Mouse (Mus musculus) forebrain, embryonic 16.5 days (tissue): ENCODE measurements around the gene Gm21976. TPM values are rescaled to one million over a fixed set of nuclear protein-coding genes. Genes with fewer than 3 reads are reported as not detected.
A peak's percentile ranks its signal among the peaks of the same experiment; 100 is the strongest.

Experiments used
- ATAC-seq: fragments of 200-750 bp; cut with Nextera tagmentation; 2 replicates; pipeline ENCODE4 v1.8.0; 2017; ENCODE audit warnings: mild to moderate bottlenecking, moderate library complexity
- H3K27ac ChIP-seq: fragments of 300-500 bp; sonication (generic); 2 replicates; pipeline ENCODE4 v1.5.1; 2014; ENCODE audit warnings: low read length, control low read depth
- H3K27me3 ChIP-seq: fragments of 300-500 bp; sonication (generic); replicated peaks from 2 replicates; pipeline ENCODE4 v1.6.1; 2014; ENCODE audit warnings: low read length; ENCODE audit not compliant: control insufficient read depth, insufficient read depth
- H3K36me3 ChIP-seq: fragments of 300-500 bp; sonication (generic); 2 replicates; pipeline ENCODE4 v1.6.1; 2014; ENCODE audit not compliant: control insufficient read depth, insufficient read depth
- H3K4me1 ChIP-seq: fragments of 300-500 bp; sonication (generic); replicated peaks from 2 replicates; pipeline ENCODE4 v1.6.1; 2014; ENCODE audit warnings: low read length; ENCODE audit not compliant: control insufficient read depth, insufficient read depth
- H3K4me2 ChIP-seq: fragments of 300-500 bp; sonication (generic); 2 replicates; pipeline ENCODE4 v1.6.1; 2014; ENCODE audit warnings: mild to moderate bottlenecking, low read length, control low read depth
- H3K4me3 ChIP-seq: fragments of 300-500 bp; sonication (generic); replicated peaks from 2 replicates; pipeline ENCODE4 v1.5.1; 2014; ENCODE audit warnings: mild to moderate bottlenecking, low read length, control low read depth
- H3K9ac ChIP-seq: fragments of 300-500 bp; sonication (generic); replicated peaks from 2 replicates; pipeline ENCODE4 v1.6.1; 2014; ENCODE audit warnings: low read depth, low read length, control low read depth
- H3K9me3 ChIP-seq: fragments of 300-500 bp; sonication (generic); 2 replicates; pipeline ENCODE4 v1.6.1; 2016; ENCODE audit warnings: low read length; ENCODE audit not compliant: control insufficient read depth
- WGBS: fragments of 180-500 bp; shearing (Covaris S2); extraction: QIAGEN DNeasy Blood & Tissue Kit; methylation state at CpG from one replicate; pipeline ENCODE4 v1.1.7; 2014; 5-methylcytosine and 5-hydroxymethylcytosine counted together
- polyA plus RNA-seq: library from polyadenylated mRNA; unstranded; fragments of >200 nt; fragmentation: Nextera tagmentation; extraction: Ambion mirVana; gene quantifications from 2 replicates; pipeline ENCODE4 v1.2.1, GENCODE M21; 2015

Gene Gm21976
- polyA plus RNA-seq, 1 experiment from 2014 or later, result not detected

DNA sequence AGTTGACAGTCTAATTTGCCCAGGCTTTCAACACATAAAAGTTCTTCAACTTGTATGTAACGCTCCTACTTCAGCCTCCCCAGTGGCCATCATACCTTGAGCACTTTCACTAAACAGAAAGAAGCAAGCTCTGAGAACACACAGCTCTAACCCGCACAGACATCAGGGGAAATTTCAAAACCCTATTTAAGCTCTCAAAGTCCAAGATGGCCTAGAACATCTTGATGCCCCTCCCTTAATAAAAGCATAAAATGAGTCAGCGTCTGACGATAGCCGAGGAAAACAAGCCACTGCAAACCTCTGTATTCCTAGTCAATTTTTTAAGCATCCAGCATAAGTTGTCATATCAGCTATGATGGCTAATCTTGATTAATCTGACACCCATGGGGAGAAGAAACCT lies 31.9 kb downstream of the Gm21976 start:
- Histone ChIP-seq H3K4me2 (no peak overlapping the region), H3K4me3 (no peak overlapping the region), H3K27ac (no peak overlapping the region), H3K9me3 (no peaks in the 10 kb centered on the region), H3K4me1 (peaks cover 14% of the 10 kb centered on the region), H3K36me3 (peaks cover 32% of the 10 kb centered on the region), H3K9ac (no peak overlapping the region), H3K27me3 (no peaks in the 10 kb centered on the region)
- no peak for ATAC-seq
- 96% methylated on average over 5 of the region's 5 CpGs for WGBS

DNA sequence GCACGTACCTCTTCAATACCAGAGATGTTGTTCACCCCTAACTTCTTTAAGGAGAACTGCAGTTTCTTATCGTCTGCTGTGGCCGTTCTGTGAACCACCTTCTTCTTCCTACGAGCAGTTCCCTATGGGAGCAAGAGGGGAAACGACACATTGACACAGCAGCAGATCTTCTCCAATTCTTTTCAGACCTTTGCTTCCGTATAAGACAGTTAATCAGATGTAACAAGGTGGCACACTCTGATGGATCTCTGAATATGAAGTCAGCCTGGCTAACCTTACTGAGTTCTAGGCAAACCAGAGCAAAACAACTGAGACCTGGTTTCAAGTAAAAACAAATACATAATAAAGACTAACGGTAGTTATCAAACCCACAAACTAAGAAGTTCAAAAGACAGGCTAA lies 33.9 kb downstream of the Gm21976 start:
- no peak for ATAC-seq
- peaks cover 13% of the 10 kb centered on the region for H3K4me1 ChIP-seq
- H3K4me2 ChIP-seq, result no peak overlapping the region
- WGBS, result 82% methylated on average over 7 of the region's 7 CpGs
- H3K36me3 ChIP-seq, result peaks cover 32% of the 10 kb centered on the region
- no peaks in the 10 kb centered on the region for H3K27me3 ChIP-seq
- no peak overlapping the region for H3K4me3 ChIP-seq
- H3K9me3 ChIP-seq, result no peaks in the 10 kb centered on the region
- no peak overlapping the region for H3K9ac ChIP-seq
- no peak overlapping the region for H3K27ac ChIP-seq

DNA sequence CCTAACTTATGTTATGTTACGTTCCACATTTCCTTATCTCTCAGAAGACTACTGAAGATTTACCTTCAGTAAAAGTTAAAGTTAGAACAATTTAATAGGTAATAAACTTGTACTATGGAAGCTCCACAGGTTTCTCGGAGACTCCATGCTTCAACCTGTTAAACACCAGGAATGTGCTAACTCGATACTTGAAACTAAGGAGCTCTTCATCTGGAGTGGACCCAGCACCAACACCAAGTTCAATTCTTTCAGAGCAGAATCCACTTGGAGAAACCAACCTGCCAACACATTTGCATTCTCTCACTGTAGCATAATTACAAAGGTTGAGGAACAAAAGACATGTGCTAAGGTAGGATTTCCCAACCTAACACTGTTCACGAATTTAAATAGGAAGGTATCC lies 35.4 kb downstream of the Gm21976 start:
- WGBS, result 72% methylated on average over 4 of the region's 4 CpGs
- peaks cover 24% of the 10 kb centered on the region for H3K36me3 ChIP-seq
- peak overlapping the region; percentile 14 for H3K4me2 ChIP-seq
- H3K9me3 ChIP-seq, result no peaks in the 10 kb centered on the region
- H3K27ac ChIP-seq, result no peak overlapping the region
- no peaks in the 10 kb centered on the region for H3K27me3 ChIP-seq
- ATAC-seq, result no peak
- H3K4me1 ChIP-seq, result peaks cover 13% of the 10 kb centered on the region
- H3K4me3 ChIP-seq, result no peak overlapping the region
- H3K9ac ChIP-seq, result no peak overlapping the region

DNA sequence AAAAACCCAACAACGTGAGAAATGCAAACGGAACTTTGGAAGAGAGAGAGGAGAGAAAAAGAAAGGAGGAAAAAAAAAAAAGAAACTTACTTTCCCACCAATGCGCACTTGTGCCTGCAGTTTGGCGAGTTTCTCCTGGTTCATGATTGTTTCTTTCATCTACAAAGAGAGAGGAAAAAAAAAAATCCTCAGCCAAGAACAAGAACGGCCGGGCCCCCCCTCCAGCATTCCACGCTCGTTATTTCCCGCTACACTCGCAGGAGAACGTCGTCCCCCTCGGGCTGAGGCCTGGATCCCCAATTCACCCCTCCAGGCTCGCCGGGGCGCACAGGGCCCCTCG lies 36.4 kb downstream of the Gm21976 start:
- no peak for ATAC-seq
- H3K27me3 ChIP-seq, result no peaks in the 10 kb centered on the region
- no peaks in the 10 kb centered on the region for H3K9me3 ChIP-seq
- WGBS, result under 1% methylated on average over 15 of the region's 17 CpGs
- H3K4me1 ChIP-seq, result peaks cover 13% of the 10 kb centered on the region
- H3K4me2 ChIP-seq, result peak overlapping the region; percentile 72
- peaks cover 16% of the 10 kb centered on the region; the same call in 1 of the 2 replicates for H3K36me3 ChIP-seq
- peak overlapping the region; percentile 82 for H3K9ac ChIP-seq
- H3K27ac ChIP-seq, result peak overlapping the region; percentile 83
- H3K4me3 ChIP-seq, result peak overlapping the region; percentile 82

DNA sequence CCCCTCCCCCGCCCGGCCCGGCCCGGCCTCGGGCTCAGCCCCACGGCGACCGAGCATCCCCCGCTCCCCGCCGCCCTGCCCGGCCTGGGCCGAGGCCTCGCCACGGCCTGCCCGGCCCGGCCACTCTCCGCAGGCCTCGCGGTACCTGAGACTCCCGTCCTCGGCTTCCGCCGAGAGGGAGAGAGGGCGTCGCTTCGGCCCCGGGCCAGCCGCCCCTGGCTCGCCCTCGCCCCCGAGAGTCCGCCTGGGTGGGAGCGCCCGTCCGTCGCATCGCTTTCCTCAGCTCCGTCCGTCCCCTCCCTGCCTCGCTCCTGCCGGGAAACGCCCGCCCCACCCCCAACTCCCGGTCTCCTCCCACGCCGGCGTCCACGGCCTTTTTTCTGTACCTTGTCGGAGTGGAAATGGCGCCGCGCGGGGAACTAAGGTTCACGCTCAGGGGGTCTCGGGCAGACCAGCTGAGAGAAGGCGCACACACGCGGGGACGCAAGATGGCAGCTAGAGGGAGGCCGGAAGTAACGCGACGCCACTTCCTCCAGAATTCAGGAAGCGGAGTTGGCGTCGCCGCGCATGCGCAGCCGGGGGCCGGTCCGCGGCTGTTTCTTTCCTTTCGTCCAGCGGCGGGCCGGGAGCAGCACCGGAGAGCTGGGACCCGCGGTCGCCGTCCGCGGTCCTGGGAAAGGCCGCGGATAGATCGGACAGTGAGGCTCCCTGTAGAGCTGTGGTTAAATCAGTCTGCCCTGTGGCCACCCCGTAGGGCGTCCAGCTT lies 37.0 kb downstream of the Gm21976 start, which contains the start of gene Btf3:
Btf3 (minus strand) TSS at position 527 of the 766 bp plus-strand sequence.
- under 1% methylated on average over 67 of the region's 90 CpGs for WGBS
- no peaks in the 10 kb centered on the region for H3K9me3 ChIP-seq
- peaks cover 13% of the 10 kb centered on the region for H3K4me1 ChIP-seq
- H3K9ac ChIP-seq, result peak within 1 kb of the TSS; percentile 82
- H3K4me2 ChIP-seq, result peak within 1 kb of the TSS; percentile 90
- no peaks in the 10 kb centered on the region for H3K27me3 ChIP-seq
- peak within 1 kb of the TSS; percentile 83 for H3K27ac ChIP-seq
- peak within 1 kb of the TSS; percentile 82 for H3K4me3 ChIP-seq
- ATAC-seq, result peak; percentile 96
- H3K36me3 ChIP-seq, result peaks cover 11% of the 10 kb centered on the region; the same call in 1 of the 2 replicates

DNA sequence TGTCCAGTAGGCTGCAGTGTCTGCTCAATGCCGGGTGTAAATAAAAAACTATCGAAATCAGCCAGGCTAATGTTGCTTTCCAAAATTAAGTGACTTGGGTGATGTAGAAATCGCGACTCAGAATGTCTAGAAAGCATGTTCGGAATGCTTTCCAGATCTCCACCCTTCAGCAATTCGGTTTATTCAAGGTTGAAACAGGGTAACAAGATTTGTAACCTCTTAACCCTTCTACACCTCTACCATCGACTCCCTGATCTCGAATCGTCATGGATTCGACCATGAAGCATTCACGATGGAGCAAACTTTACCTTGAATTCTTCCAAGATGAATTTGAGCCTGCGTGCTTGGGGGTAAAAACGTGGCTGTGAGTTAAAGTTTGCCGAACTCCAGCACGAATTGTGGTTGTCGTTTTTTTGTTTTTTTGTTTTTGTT lies 37.6 kb downstream of the Gm21976 start:
- Histone ChIP-seq H3K27ac (peak overlapping the region; percentile 83), H3K4me1 (peaks cover 13% of the 10 kb centered on the region), H3K4me3 (peak overlapping the region; percentile 82), H3K4me2 (peak overlapping the region; percentile 90), H3K27me3 (no peaks in the 10 kb centered on the region), H3K36me3 (0 out of 2 replicates have a peak, but pooled peaks cover 5% of the 10 kb centered on the region), H3K9ac (peak overlapping the region; percentile 82), H3K9me3 (no peaks in the 10 kb centered on the region)
- 2% methylated on average over 16 of the region's 16 CpGs for WGBS
- 0 out of 2 replicates have a peak, but pooled peaks have one; percentile 2 for ATAC-seq

DNA sequence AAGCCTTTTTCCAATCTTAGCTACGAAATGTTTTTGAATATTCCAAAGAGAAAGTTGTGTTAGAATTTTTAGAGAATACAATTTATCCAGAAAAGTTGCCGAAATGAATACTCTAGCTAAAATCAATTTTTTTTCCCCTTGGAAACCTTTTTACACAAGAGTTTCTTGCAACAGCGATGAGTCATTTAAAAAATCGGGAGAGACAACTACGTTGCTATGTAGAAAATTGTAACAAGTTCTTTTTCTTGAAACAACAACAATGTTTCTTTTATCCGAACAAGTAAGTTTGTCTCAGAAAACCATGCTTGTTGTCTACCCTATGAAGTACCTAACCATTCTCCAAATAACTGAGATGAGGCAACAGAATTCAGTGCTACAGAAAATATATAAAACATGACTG lies 38.2 kb downstream of the Gm21976 start:
- H3K4me2 ChIP-seq, result peak overlapping the region; percentile 90
- no peak overlapping the region for H3K9ac ChIP-seq
- H3K4me1 ChIP-seq, result peaks cover 13% of the 10 kb centered on the region
- H3K27ac ChIP-seq, result no peak overlapping the region
- H3K9me3 ChIP-seq, result no peaks in the 10 kb centered on the region
- ATAC-seq, result no peak
- WGBS, result 92% methylated on average over 6 of the region's 6 CpGs
- no peak overlapping the region for H3K4me3 ChIP-seq
- 0 out of 2 replicates have a peak, but pooled peaks cover 2% of the 10 kb centered on the region for H3K36me3 ChIP-seq
- H3K27me3 ChIP-seq, result no peaks in the 10 kb centered on the region

DNA sequence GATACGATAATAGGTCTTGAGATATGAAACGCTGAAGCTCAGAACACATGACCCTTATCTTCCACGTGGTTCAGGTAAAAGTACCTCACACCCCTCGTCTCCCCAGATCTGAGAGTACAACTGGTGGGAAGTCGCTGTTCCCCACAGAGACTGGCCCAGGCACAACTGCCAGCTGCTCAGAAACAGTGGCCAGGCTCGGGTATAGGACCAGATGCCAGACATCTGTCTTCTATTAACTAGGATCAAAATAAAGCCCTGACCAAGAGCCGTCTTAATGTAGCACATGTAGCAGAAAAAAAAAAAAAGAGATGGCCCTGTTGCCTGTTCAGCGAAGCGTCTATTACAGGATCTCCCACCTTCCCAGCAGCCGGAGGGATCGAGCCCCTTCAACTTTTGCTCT lies 45.3 kb downstream of the Gm21976 start:
- Histone ChIP-seq H3K4me3 (no peak overlapping the region), H3K27ac (no peak overlapping the region), H3K9me3 (no peaks in the 10 kb centered on the region), H3K27me3 (no peaks in the 10 kb centered on the region), H3K36me3 (no peaks in the 10 kb centered on the region), H3K4me1 (no peaks in the 10 kb centered on the region), H3K9ac (no peak overlapping the region), H3K4me2 (no peak overlapping the region)
- WGBS, result 89% methylated on average over 11 of the region's 11 CpGs
- ATAC-seq, result no peak

DNA sequence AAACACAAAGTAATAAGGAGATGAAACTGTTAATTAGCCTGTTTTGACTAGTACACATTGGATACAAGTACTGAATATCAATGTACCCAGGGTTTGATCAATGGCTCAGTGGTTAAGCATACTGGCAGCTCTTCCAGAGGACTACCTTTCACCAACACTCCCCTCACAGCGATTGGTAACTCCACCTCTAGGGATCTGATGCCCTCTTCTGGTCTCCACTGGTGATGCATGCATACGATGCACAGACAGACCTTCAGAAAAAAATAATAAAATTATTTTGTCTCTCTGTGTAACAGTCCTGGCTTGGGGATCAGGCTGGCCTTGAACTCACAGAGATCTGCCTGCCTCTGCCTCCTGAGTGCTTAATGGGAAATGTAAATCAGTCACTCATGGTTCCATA lies 52.4 kb downstream of the Gm21976 start:
- Histone ChIP-seq H3K36me3 (no peaks in the 10 kb centered on the region), H3K9ac (no peak overlapping the region), H3K9me3 (no peaks in the 10 kb centered on the region), H3K4me2 (no peak overlapping the region), H3K4me1 (no peaks in the 10 kb centered on the region), H3K27me3 (no peaks in the 10 kb centered on the region), H3K4me3 (no peak overlapping the region), H3K27ac (no peak overlapping the region)
- 51% methylated on average over 2 of the region's 2 CpGs for WGBS
- ATAC-seq, result no peak
